Mouse (Mus musculus) ovary, adult 2 months (tissue): ENCODE results near the gene Zbbx. TPM values are rescaled to one million over a fixed set of nuclear protein-coding genes. Genes with fewer than 3 reads are reported as not detected.

ENCODE experiments used
- polyA plus RNA-seq: library from polyadenylated mRNA; depleted of rRNA; stranded (reverse); fragments of >200 nt; gene quantifications from 2 replicates; pipeline ENCODE4 v1.2.3, GENCODE M21; 2012; rRNA removed

Gene Zbbx
- not detected in 2 replicates for polyA plus RNA-seq

GRCm38 (mm10) chr3:75164838-75165496, at the start of gene Zbbx:
Zbbx (minus strand) TSS chr3:75165034.

Other genes with a start within 250 kb of the Zbbx start
- gene Serpini2, start 105.0 kb upstream of the Zbbx start, polyA plus RNA-seq: not detected in 2 replicates